Mouse (Mus musculus) left cerebral cortex, adult 11 months (tissue): ENCODE measurements around the gene Tmed1.
"Not testable (repeated sequence)": the region's sequence is repeated elsewhere in the genome, so short reads cannot be mapped to it uniquely, and the experiment has no call there.

Experiments used
- DNase-seq: peaks from one replicate; pipeline ENCODE4 v3.0.0; 2022; ENCODE audit warnings: low spot score

Gene Tmed1

GRCm38 (mm10) chr9:21472913-21473312, 37.1 kb downstream of the Tmed1 start:
- no peak for DNase-seq

- peak; percentile 28 for DNase-seq
Measured at GRCm38 (mm10) chr9:21469032-21470024, 40.7 kb downstream of the Tmed1 start.

- DNase-seq = not testable (repeated sequence)
Measured at GRCm38 (mm10) chr9:21464565-21464928, 45.5 kb downstream of the Tmed1 start.

GRCm38 (mm10) chr9:21463766-21464564, 46.1 kb downstream of the Tmed1 start:
- DNase-seq = no peak

GRCm38 (mm10) chr9:21463138-21463590, 46.9 kb downstream of the Tmed1 start:
- peak; percentile 38 for DNase-seq

- DNase-seq = no peak
Measured at GRCm38 (mm10) chr9:21460400-21460940, 49.6 kb downstream of the Tmed1 start.

DNA sequence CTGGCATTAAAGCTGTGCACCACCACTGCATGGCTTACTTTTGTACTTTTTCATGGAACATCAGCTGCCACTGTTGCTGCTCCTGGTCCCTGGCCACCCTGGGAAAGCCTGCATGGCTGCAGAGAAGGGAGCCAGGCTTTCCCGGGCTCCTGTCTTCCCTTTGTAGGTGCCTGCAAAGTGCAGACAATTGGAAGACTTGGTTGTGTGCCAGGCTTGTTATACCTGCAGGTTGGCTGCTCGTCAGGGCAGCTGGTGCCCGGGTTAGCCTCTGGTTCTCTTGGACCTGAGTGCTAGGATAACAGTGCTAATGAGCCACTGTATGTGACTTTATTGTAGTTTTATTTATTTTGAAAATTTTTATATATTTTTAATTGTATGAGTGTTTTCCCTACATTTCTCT, 51.2 kb downstream of the Tmed1 start:
- DNase-seq = no peak
